Comparison of ENCODE assay signal across 20 mouse cellular contexts in the genomic region with DNA sequence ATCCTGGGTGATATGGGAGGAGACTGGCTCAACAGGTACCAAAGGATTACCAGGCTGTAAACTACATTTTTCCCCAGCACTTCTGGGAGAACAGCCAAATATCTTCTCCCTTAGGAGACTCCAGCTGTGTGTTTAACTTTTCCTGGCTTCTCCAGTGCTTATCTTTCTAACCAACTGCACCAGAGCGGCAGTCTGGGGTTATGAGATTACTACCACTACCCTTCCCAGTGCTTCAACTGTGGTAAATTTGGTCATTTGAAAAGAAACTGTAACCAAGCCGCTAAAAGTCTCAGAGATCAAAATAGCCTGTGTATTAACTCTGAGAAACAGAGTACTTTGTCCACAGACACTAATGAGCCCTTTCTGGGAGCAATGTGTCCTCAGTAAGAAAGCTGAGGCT. TPM values are rescaled to one million over a fixed set of nuclear protein-coding genes. Genes with fewer than 3 reads are reported as not detected.
DNase-seq lines count a peak whose midpoint lies in the region; ATAC-seq and TF ChIP-seq lines count a peak whose summit lies in the region.
"Had no signal": no experiment of that assay in that cellular context is flagged by ENCODE, and none has a peak within 500 bp of the region (broad histone marks: within the 10 kb centered on the region; RNA-seq: fewer than 3 reads in every experiment).

No protein-coding gene starts in this region.

- no peak for TF ChIP-seq POLR2A in limb, embryonic 14.5 days (IDR thresholded peaks at IDR 0.05; ENCODE audit: borderline replicate concordance, extremely low read depth, insufficient read depth, insufficient read length)
- no peak for TF ChIP-seq POLR2A in MEL (IDR thresholded peaks at IDR 0.05; ENCODE audit: control insufficient read depth in 1 of 2, insufficient read depth in 1 of 2, low read depth in 1 of 2, low read length in 2 of 2, poor library complexity in 1 of 2)

- H3K79me2 ChIP-seq in MEL (ENCODE audit: control insufficient read depth, insufficient read depth, low read length, poor library complexity) = no peaks in the 10 kb centered on the region

- H3K4me1 ChIP-seq in limb, embryonic 14.5 days (ENCODE audit: control insufficient read depth, insufficient read depth, low read length) = no peaks in the 10 kb centered on the region
- no peaks in the 10 kb centered on the region for H3K4me1 ChIP-seq in limb, embryonic 10.5 days
- no peaks in the 10 kb centered on the region for H3K4me1 ChIP-seq in MEL (ENCODE audit: control insufficient read depth in 1 of 2, insufficient read depth in 2 of 2, low read length in 2 of 2)
- no peaks in the 10 kb centered on the region for H3K4me1 ChIP-seq in liver, embryonic 14.5 days (replicated peaks; ENCODE audit: control insufficient read depth in 2 of 2, insufficient read depth in 2 of 2, low read length in 1 of 2)
- H3K4me1 ChIP-seq in neural tube, embryonic 15.5 days = no peaks in the 10 kb centered on the region
- H3K4me1 ChIP-seq: forebrain, embryonic 13.5 days; hindbrain, embryonic 15.5 days; midbrain, embryonic 12.5 days had no signal

- no peak overlapping the region for H3K9ac ChIP-seq in limb, embryonic 14.5 days (ENCODE audit: low read depth, low read length, severe bottlenecking)
- no peak overlapping the region for H3K9ac ChIP-seq in MEL (ENCODE audit: control insufficient read depth, low read depth, low read length, poor library complexity, severe bottlenecking)
- H3K9ac ChIP-seq in liver, embryonic 14.5 days (replicated peaks) = no peak overlapping the region
- H3K9ac ChIP-seq in neural tube, embryonic 15.5 days (replicated peaks) = no peak overlapping the region
- H3K9ac ChIP-seq: forebrain, embryonic 13.5 days; hindbrain, embryonic 15.5 days; midbrain, embryonic 12.5 days had no signal

- no peak for ATAC-seq in limb, embryonic 14.5 days (ENCODE audit: low FRiP score, low read depth)
- peak; percentile 63 for ATAC-seq in common myeloid progenitor, adult 5-6 weeks (replicated peaks; ENCODE audit: low read depth, poor library complexity, severe bottlenecking)
- no peak; the same call in 1 of the 2 replicates for ATAC-seq in liver, embryonic 14.5 days (ENCODE audit: insufficient read depth)
- ATAC-seq in neural tube, embryonic 15.5 days (ENCODE audit: low FRiP score) = no peak
- ATAC-seq: forebrain, embryonic 13.5 days had no signal

- H3K4me3 ChIP-seq in limb, embryonic 14.5 days (replicated peaks; ENCODE audit: low read length) = no peak overlapping the region
- no peak overlapping the region for H3K4me3 ChIP-seq in limb, embryonic 10.5 days
- no peak overlapping the region for H3K4me3 ChIP-seq in MEL (ENCODE audit: control insufficient read depth in 1 of 2, insufficient read depth in 1 of 2, low read depth in 2 of 2, low read length in 2 of 2)
- H3K4me3 ChIP-seq in liver, embryonic 14.5 days (ENCODE audit: insufficient read depth in 1 of 2, low read depth in 2 of 2, low read length in 2 of 2) = no peak overlapping the region
- H3K4me3 ChIP-seq in neural tube, embryonic 15.5 days (replicated peaks) = no peak overlapping the region
- H3K4me3 ChIP-seq: forebrain, embryonic 13.5 days; gastrocnemius, adult 2 months; hindbrain, embryonic 15.5 days; left cerebral cortex, adult 2 months; midbrain, embryonic 12.5 days had no signal

- H3K27me3 ChIP-seq in limb, embryonic 14.5 days (ENCODE audit: control insufficient read depth, insufficient read depth, low read length) = no peaks in the 10 kb centered on the region
- peaks cover 56% of the 10 kb centered on the region for H3K27me3 ChIP-seq in limb, embryonic 10.5 days (ENCODE audit: low read depth, poor library complexity, severe bottlenecking)
- no peaks in the 10 kb centered on the region for H3K27me3 ChIP-seq in MEL (ENCODE audit: control insufficient read depth in 1 of 2, insufficient read depth in 2 of 2, low read length in 2 of 2)
- H3K27me3 ChIP-seq in liver, embryonic 14.5 days (ENCODE audit: control insufficient read depth, insufficient read depth, low read length) = no peaks in the 10 kb centered on the region
- H3K27me3 ChIP-seq in neural tube, embryonic 15.5 days (replicated peaks) = 0 out of 2 replicates have a peak, but pooled peaks cover 2% of the 10 kb centered on the region
- H3K27me3 ChIP-seq: forebrain, embryonic 13.5 days had no signal

- TF ChIP-seq EP300 in MEL (IDR thresholded peaks at IDR 0.05; ENCODE audit: low read depth in 1 of 2, low read length in 2 of 2) = peak; percentile 53 to 58; a peak in 2 of 4 replicates
- 0 out of 2 replicates have a peak, but pooled peaks have one; percentile 21 for TF ChIP-seq EP300 in liver, embryonic 14.5 days (IDR thresholded peaks at IDR 0.05; ENCODE audit: low read depth)

- H3K36me3 ChIP-seq in limb, embryonic 14.5 days (ENCODE audit: control insufficient read depth, insufficient read depth, low read length) = no peaks in the 10 kb centered on the region
- peaks cover 4% of the 10 kb centered on the region; the same call in 1 of the 2 replicates for H3K36me3 ChIP-seq in limb, embryonic 10.5 days
- H3K36me3 ChIP-seq in MEL (ENCODE audit: control insufficient read depth in 1 of 2, insufficient read depth in 2 of 2, low read length in 2 of 2) = no peaks in the 10 kb centered on the region
- H3K36me3 ChIP-seq in liver, embryonic 14.5 days (replicated peaks; ENCODE audit: control insufficient read depth, insufficient read depth, low read depth) = no peaks in the 10 kb centered on the region
- H3K36me3 ChIP-seq in neural tube, embryonic 15.5 days = no peaks in the 10 kb centered on the region
- H3K36me3 ChIP-seq: hindbrain, embryonic 15.5 days; midbrain, embryonic 12.5 days had no signal

- H3K27ac ChIP-seq in limb, embryonic 14.5 days (replicated peaks; ENCODE audit: low read depth, low read length) = no peak overlapping the region
- H3K27ac ChIP-seq in limb, embryonic 10.5 days = no peak overlapping the region
- no peak overlapping the region for H3K27ac ChIP-seq in MEL (ENCODE audit: control insufficient read depth, low read depth, low read length)
- no peak overlapping the region for H3K27ac ChIP-seq in liver, embryonic 14.5 days
- no peak overlapping the region for H3K27ac ChIP-seq in neural tube, embryonic 15.5 days (replicated peaks)
- H3K27ac ChIP-seq: forebrain, embryonic 13.5 days; gastrocnemius, adult 2 months; hindbrain, embryonic 15.5 days; left cerebral cortex, adult 2 months; midbrain, embryonic 12.5 days had no signal

- TF ChIP-seq CTCF in MEL (IDR thresholded peaks at IDR 0.05 in 2 of 3, conservative IDR thresholded peaks at IDR 0.05 in 1 of 3; ENCODE audit: control insufficient read depth in 1 of 3, insufficient read depth in 1 of 3, low read depth in 2 of 3, low read length in 3 of 3, poor library complexity in 1 of 3, severe bottlenecking in 1 of 3) = no peak
- no peak for TF ChIP-seq CTCF in liver, embryonic 14.5 days (IDR thresholded peaks at IDR 0.05; ENCODE audit: low read depth)

- TF ChIP-seq RAD21 in MEL (IDR thresholded peaks at IDR 0.05; ENCODE audit: low read depth, low read length) = no peak

- no peaks in the 10 kb centered on the region for H3K9me3 ChIP-seq in limb, embryonic 14.5 days (ENCODE audit: control insufficient read depth, low read length)
- H3K9me3 ChIP-seq in limb, embryonic 10.5 days (replicated peaks) = no peaks in the 10 kb centered on the region
- H3K9me3 ChIP-seq in MEL (replicated peaks; ENCODE audit: insufficient read depth, low read length) = no peaks in the 10 kb centered on the region
- no peaks in the 10 kb centered on the region for H3K9me3 ChIP-seq in liver, embryonic 14.5 days (ENCODE audit: control insufficient read depth, low read length)
- no peaks in the 10 kb centered on the region for H3K9me3 ChIP-seq in neural tube, embryonic 15.5 days (replicated peaks)
- H3K9me3 ChIP-seq: forebrain, embryonic 13.5 days; hindbrain, embryonic 15.5 days; midbrain, embryonic 12.5 days had no signal

- 70% methylated on average over 2 of the region's 2 CpGs for WGBS in limb, embryonic 14.5 days
- 86% methylated on average over 2 of the region's 2 CpGs for WGBS in limb, embryonic 10.5 days
- 29% methylated on average over 2 of the region's 2 CpGs for WGBS in liver, embryonic 14.5 days (ENCODE audit: insufficient replicate concordance)
- WGBS in neural tube, embryonic 15.5 days = 74% methylated on average over 2 of the region's 2 CpGs

- DNase-seq in limb, embryonic 14.5 days (ENCODE audit: low spot score) = peak; percentile 28
- no peak for DNase-seq in limb, embryonic 10.5 days (ENCODE audit: low spot score)
- DNase-seq in MEL (ENCODE audit: low read depth, low spot score) = peak; percentile 26
- peak in 1 of 3 experiments; percentile 12 for DNase-seq in liver, embryonic 14.5 days (ENCODE audit: low read depth in 3 of 3, low spot score in 3 of 3)
- no peak for DNase-seq in yolk sac, embryonic 10.5 days (ENCODE audit: low spot score)
- DNase-seq in urinary bladder, postnatal 4 days (ENCODE audit: low spot score in 2 of 2) = no peak
- DNase-seq: adrenal gland, postnatal 14 days; cerebellum, adult 11-12 months; cerebellum, postnatal 10 days; gastrocnemius, adult 2 months; kidney, adult 2 months; kidney, postnatal 10 days; right cerebral cortex, postnatal 14 days; spleen, adult 18-20 months had no signal

- no peak overlapping the region for H3K4me2 ChIP-seq in limb, embryonic 14.5 days (replicated peaks; ENCODE audit: low read depth, low read length, severe bottlenecking)
- H3K4me2 ChIP-seq in liver, embryonic 14.5 days (ENCODE audit: low read depth) = no peak overlapping the region
- no peak overlapping the region for H3K4me2 ChIP-seq in neural tube, embryonic 15.5 days
- H3K4me2 ChIP-seq: forebrain, embryonic 13.5 days; hindbrain, embryonic 15.5 days; midbrain, embryonic 12.5 days had no signal

TF ChIP-seq in MEL, 35 proteins besides CTCF, POLR2A, EP300 and RAD21 (continues in another document):
- TF ChIP-seq TAL1 (IDR thresholded peaks at IDR 0.05; ENCODE audit: low read length) (peak; percentile 64), TCF12 (IDR thresholded peaks at IDR 0.05; ENCODE audit: low read depth, low read length) (peak; percentile 80; the same call in 1 of the 2 replicates), CHD1 (IDR thresholded peaks at IDR 0.05; ENCODE audit: low read depth, low read length) (no peak), SMC3 (IDR thresholded peaks at IDR 0.05; ENCODE audit: low read depth, low read length) (no peak), KAT2A (conservative IDR thresholded peaks at IDR 0.05; ENCODE audit: low read depth, low read length) (no peak)

RNA-seq across cellular contexts. Expression of a gene that starts 42.8 kb away (rescaled TPM):
- 14.2 and 17.0 TPM in 2 replicates for polyA plus RNA-seq in limb, embryonic 14.5 days (2012; rRNA removed)
- polyA plus RNA-seq in limb, embryonic 14.5 days (2014; fragmentation: Nextera tagmentation; extraction: Ambion mirVana) = 9.7 and 11.5 TPM in 2 replicates
- 10.1 and 12.9 TPM in 2 replicates for polyA plus RNA-seq in limb, embryonic 10.5 days (2016; fragmentation: Nextera tagmentation; extraction: Ambion mirVana)
- 2.9 and 3.0 TPM in 2 replicates for total RNA-seq in MEL (2012; rRNA removed)
- 1 to 10 TPM in 1 of 2 experiments, not detected in 1; 3.8 TPM for polyA plus RNA-seq in MEL (2012; ENCODE audit: insufficient read depth in 1 of 2, insufficient read length in 2 of 2, low read depth in 1 of 2, low replicate concordance in 2 of 2, missing spikeins in 1 of 2)
- 3.1 and 3.3 TPM in 2 replicates for total RNA-seq in common myeloid progenitor, adult 5-6 weeks (2017)
- polyA plus RNA-seq in liver, embryonic 14.5 days (2012; rRNA removed) = 0.65 and 0.84 TPM in 2 replicates
- 0.57 and 0.72 TPM in 2 replicates for polyA plus RNA-seq in liver, embryonic 14.5 days (2014; fragmentation: Nextera tagmentation; extraction: Ambion mirVana)
- polyA plus RNA-seq in neural tube, embryonic 15.5 days (2015; fragmentation: Nextera tagmentation; extraction: Ambion mirVana) = 9.1 and 9.7 TPM in 2 replicates

Comparison
In these comparisons a context has a peak if more than half of its experiments do, and no peak if none do; other contexts are left out.
1. DNase-seq: peak in limb, embryonic 14.5 days (single experiment) and MEL (single experiment); none in limb, embryonic 10.5 days (single experiment), yolk sac, embryonic 10.5 days (single experiment) and urinary bladder, postnatal 4 days (0 of 2).